Mouse (Mus musculus): ENCODE data around the gene Spock2. TPM values are rescaled to one million over a fixed set of nuclear protein-coding genes. Genes with fewer than 3 reads are reported as not detected.
A peak's percentile ranks its signal among the peaks of the same experiment; 100 is the strongest.
"Not testable (repeated sequence)": the region's sequence is repeated elsewhere in the genome, so short reads cannot be mapped to it uniquely, and the experiment has no call there.

The Spock2 gene
- polyA plus RNA-seq, 1 experiment, result 499 TPM

- Histone ChIP-seq H3K4me1 (ENCODE audit: control insufficient read depth, insufficient read depth, low read length) (no peaks in the 10 kb centered on the region; the same call in 1 of the 2 replicates), H3K27ac (ENCODE audit: insufficient read depth, low read length) (no peak overlapping the region), H3K27me3 (ENCODE audit: control insufficient read depth, insufficient read depth, low read length) (no peaks in the 10 kb centered on the region), H3K4me3 (replicated peaks; ENCODE audit: insufficient read depth, low read depth, low read length) (no peak overlapping the region)
- no peak for TF ChIP-seq POLR2A (IDR thresholded peaks at IDR 0.05; ENCODE audit: borderline replicate concordance, insufficient read depth, low read length)
- TF ChIP-seq CTCF (IDR thresholded peaks at IDR 0.05; ENCODE audit: borderline replicate concordance, insufficient read depth, low read depth, low read length), result no peak
- WGBS, result 56% methylated on average over 7 of the region's 7 CpGs
- DNase-seq, result no peak
Measured at GRCm38 (mm10) chr10:60136935-60137334, 30.9 kb downstream of the Spock2 start.

GRCm38 (mm10) chr10:60138680-60139079 lies 32.7 kb downstream of the Spock2 start:
- DNase-seq, result no peak
- WGBS, result 84% methylated on average over 5 of the region's 5 CpGs
- Histone ChIP-seq H3K4me3 (replicated peaks; ENCODE audit: insufficient read depth, low read depth, low read length) (no peak overlapping the region), H3K27ac (ENCODE audit: insufficient read depth, low read length) (no peak overlapping the region), H3K27me3 (ENCODE audit: control insufficient read depth, insufficient read depth, low read length) (no peaks in the 10 kb centered on the region), H3K4me1 (ENCODE audit: control insufficient read depth, insufficient read depth, low read length) (no peaks in the 10 kb centered on the region; the same call in 1 of the 2 replicates)
- TF ChIP-seq CTCF (IDR thresholded peaks at IDR 0.05; ENCODE audit: borderline replicate concordance, insufficient read depth, low read depth, low read length) (no peak), POLR2A (IDR thresholded peaks at IDR 0.05; ENCODE audit: borderline replicate concordance, insufficient read depth, low read length) (no peak)

- Histone ChIP-seq H3K4me3 (replicated peaks; ENCODE audit: insufficient read depth, low read depth, low read length) (no peak overlapping the region), H3K27ac (ENCODE audit: insufficient read depth, low read length) (no peak overlapping the region), H3K27me3 (ENCODE audit: control insufficient read depth, insufficient read depth, low read length) (no peaks in the 10 kb centered on the region), H3K4me1 (ENCODE audit: control insufficient read depth, insufficient read depth, low read length) (no peaks in the 10 kb centered on the region; the same call in 1 of the 2 replicates)
- DNase-seq, result no peak
- TF ChIP-seq CTCF (IDR thresholded peaks at IDR 0.05; ENCODE audit: borderline replicate concordance, insufficient read depth, low read depth, low read length) (no peak), POLR2A (IDR thresholded peaks at IDR 0.05; ENCODE audit: borderline replicate concordance, insufficient read depth, low read length) (no peak)
- 89% methylated on average over 4 of the region's 4 CpGs for WGBS
Measured at GRCm38 (mm10) chr10:60140751-60141150, 34.7 kb downstream of the Spock2 start.

- TF ChIP-seq POLR2A (IDR thresholded peaks at IDR 0.05; ENCODE audit: borderline replicate concordance, insufficient read depth, low read length) (no peak), CTCF (IDR thresholded peaks at IDR 0.05; ENCODE audit: borderline replicate concordance, insufficient read depth, low read depth, low read length) (no peak)
- 88% methylated on average over 3 of the region's 3 CpGs for whole genome bisulfite sequencing
- Histone ChIP-seq H3K27ac (ENCODE audit: insufficient read depth, low read length) (no peak overlapping the region), H3K4me3 (replicated peaks; ENCODE audit: insufficient read depth, low read depth, low read length) (no peak overlapping the region), H3K27me3 (ENCODE audit: control insufficient read depth, insufficient read depth, low read length) (no peaks in the 10 kb centered on the region), H3K4me1 (ENCODE audit: control insufficient read depth, insufficient read depth, low read length) (no peaks in the 10 kb centered on the region; the same call in 1 of the 2 replicates)
- no peak for DNase-seq
Measured at GRCm38 (mm10) chr10:60141656-60142160, 35.7 kb downstream of the Spock2 start.

- WGBS, result 71% methylated on average over 10 of the region's 10 CpGs
- DNase-seq; H3K27me3 ChIP-seq (ENCODE audit: control insufficient read depth, insufficient read depth, low read length); H3K4me3 ChIP-seq (replicated peaks; ENCODE audit: insufficient read depth, low read depth, low read length); H3K4me1 ChIP-seq (ENCODE audit: control insufficient read depth, insufficient read depth, low read length); H3K27ac ChIP-seq (ENCODE audit: insufficient read depth, low read length): not testable (repeated sequence)
Measured at GRCm38 (mm10) chr10:60147510-60148047, 41.6 kb downstream of the Spock2 start.

- WGBS, result 5% methylated on average over 5 of the region's 5 CpGs
Measured at GRCm38 (mm10) chr10:60148087-60148486, 42.1 kb downstream of the Spock2 start.

GRCm38 (mm10) chr10:60151107-60151663 lies 45.2 kb downstream of the Spock2 start:
- Histone ChIP-seq H3K4me1 (ENCODE audit: control insufficient read depth, insufficient read depth, low read length) (no peaks in the 10 kb centered on the region), H3K4me3 (replicated peaks; ENCODE audit: insufficient read depth, low read depth, low read length) (no peak overlapping the region), H3K27me3 (ENCODE audit: control insufficient read depth, insufficient read depth, low read length) (no peaks in the 10 kb centered on the region), H3K27ac (ENCODE audit: insufficient read depth, low read length) (no peak overlapping the region)
- WGBS, result 64% methylated on average over 6 of the region's 6 CpGs
- no peak for DNase-seq
- TF ChIP-seq CTCF (IDR thresholded peaks at IDR 0.05; ENCODE audit: borderline replicate concordance, insufficient read depth, low read depth, low read length), result no peak
- TF ChIP-seq POLR2A (IDR thresholded peaks at IDR 0.05; ENCODE audit: borderline replicate concordance, insufficient read depth, low read length), result no peak

More at GRCm38 (mm10) chr10:60148087-60148486, 42.1 kb downstream of the Spock2 start:
- TF ChIP-seq POLR2A (IDR thresholded peaks at IDR 0.05; ENCODE audit: borderline replicate concordance, insufficient read depth, low read length) (no peak), CTCF (IDR thresholded peaks at IDR 0.05; ENCODE audit: borderline replicate concordance, insufficient read depth, low read depth, low read length) (peak; percentile 94)
- no peak overlapping the region for H3K4me3 ChIP-seq (replicated peaks; ENCODE audit: insufficient read depth, low read depth, low read length)
- no peaks in the 10 kb centered on the region for H3K4me1 ChIP-seq (ENCODE audit: control insufficient read depth, insufficient read depth, low read length)
- H3K27ac ChIP-seq (ENCODE audit: insufficient read depth, low read length), result no peak overlapping the region
- peak; percentile 70 to 82 for DNase-seq
- H3K27me3 ChIP-seq (ENCODE audit: control insufficient read depth, insufficient read depth, low read length), result no peaks in the 10 kb centered on the region

- H3K4me1 ChIP-seq (ENCODE audit: control insufficient read depth, insufficient read depth, low read length), result no peaks in the 10 kb centered on the region
- no peak overlapping the region for H3K27ac ChIP-seq (ENCODE audit: insufficient read depth, low read length)
- H3K27me3 ChIP-seq (ENCODE audit: control insufficient read depth, insufficient read depth, low read length), result no peaks in the 10 kb centered on the region
- H3K4me3 ChIP-seq (replicated peaks; ENCODE audit: insufficient read depth, low read depth, low read length), result no peak overlapping the region
- no peak for DNase-seq
- no peak for TF ChIP-seq CTCF (IDR thresholded peaks at IDR 0.05; ENCODE audit: borderline replicate concordance, insufficient read depth, low read depth, low read length)
- no peak for TF ChIP-seq POLR2A (IDR thresholded peaks at IDR 0.05; ENCODE audit: borderline replicate concordance, insufficient read depth, low read length)
Measured at GRCm38 (mm10) chr10:60156016-60156415, 50.0 kb downstream of the Spock2 start.

Data from cerebellum, adult 2 months (tissue).